Mouse (Mus musculus) forebrain, embryonic 13.5 days (tissue): ENCODE results near the gene Wnt16. TPM values are rescaled to one million over a fixed set of nuclear protein-coding genes. Genes with fewer than 3 reads are reported as not detected.

ENCODE experiments used
- polyA plus RNA-seq: library from polyadenylated mRNA; unstranded; fragments of >200 nt; fragmentation: Nextera tagmentation; extraction: Ambion mirVana; gene quantifications from 2 replicates; pipeline ENCODE4 v1.2.1, GENCODE M21; 2015

Wnt16 gene
- polyA plus RNA-seq, 1 experiment from 2014 or later = not detected

Other genes starting within 250 kb of the Wnt16 start
- 32.9 and 33.0 TPM in 2 replicates for gene Fam3c, start 68.0 kb downstream of the Wnt16 start, polyA plus RNA-seq